Mouse (Mus musculus) stomach, embryonic 16.5 days (tissue): ENCODE results near the gene Vav2. TPM values are rescaled to one million over a fixed set of nuclear protein-coding genes. Genes with fewer than 3 reads are reported as not detected.
A peak's percentile ranks its signal among the peaks of the same experiment; 100 is the strongest.

Source experiments
- ATAC-seq: fragments of 200-750 bp; cut with Nextera tagmentation; 2 replicates; pipeline ENCODE4 v1.8.0; 2017; ENCODE audit warnings: moderate number of reproducible peaks, moderate TSS enrichment; ENCODE audit not compliant: insufficient read depth, low FRiP score
- H3K27ac ChIP-seq: fragments of 300-500 bp; sonication (generic); 2 replicates; pipeline ENCODE4 v1.5.1; 2014; ENCODE audit warnings: low read length
- H3K27me3 ChIP-seq: fragments of 300-500 bp; sonication (generic); 2 replicates; pipeline ENCODE4 v1.6.1; 2014; ENCODE audit warnings: low read length, control low read depth, mixed read lengths; ENCODE audit not compliant: control insufficient read depth, insufficient read depth
- H3K36me3 ChIP-seq: fragments of 300-500 bp; sonication (generic); 2 replicates; pipeline ENCODE4 v1.6.1; 2014; ENCODE audit warnings: low read length; ENCODE audit not compliant: control insufficient read depth, insufficient read depth
- H3K4me1 ChIP-seq: fragments of 300-500 bp; sonication (generic); 2 replicates; pipeline ENCODE4 v1.6.1; 2014; ENCODE audit warnings: low read length, control low read depth, mixed read lengths; ENCODE audit not compliant: control insufficient read depth, insufficient read depth
- H3K4me2 ChIP-seq: fragments of 300-500 bp; sonication (generic); 2 replicates; pipeline ENCODE4 v1.6.1; 2014; ENCODE audit warnings: low read depth, low read length, mixed read lengths
- H3K4me3 ChIP-seq: fragments of 300-500 bp; sonication (generic); replicated peaks from 2 replicates; pipeline ENCODE4 v1.5.1; 2014; ENCODE audit warnings: mild to moderate bottlenecking, low read length
- H3K9ac ChIP-seq: fragments of 300-500 bp; sonication (generic); 2 replicates; pipeline ENCODE4 v1.6.1; 2014; ENCODE audit warnings: low read length
- H3K9me3 ChIP-seq: fragments of 300-500 bp; sonication (generic); replicated peaks from 2 replicates; pipeline ENCODE4 v1.6.1; 2016; ENCODE audit warnings: low read length, control low read depth; ENCODE audit not compliant: control insufficient read depth
- WGBS: fragments of 180-500 bp; shearing (Covaris S2); extraction: QIAGEN DNeasy Blood & Tissue Kit; methylation state at CpG from one replicate; pipeline ENCODE4 v1.1.7; 2014; 5-methylcytosine and 5-hydroxymethylcytosine counted together
- polyA plus RNA-seq: library from polyadenylated mRNA; unstranded; fragments of >200 nt; fragmentation: Nextera tagmentation; extraction: Ambion mirVana; gene quantifications from 2 replicates; pipeline ENCODE4 v1.2.1, GENCODE M21; 2015

Gene Vav2
- polyA plus RNA-seq, 1 experiment from 2014 or later, result 6.8 TPM

DNA sequence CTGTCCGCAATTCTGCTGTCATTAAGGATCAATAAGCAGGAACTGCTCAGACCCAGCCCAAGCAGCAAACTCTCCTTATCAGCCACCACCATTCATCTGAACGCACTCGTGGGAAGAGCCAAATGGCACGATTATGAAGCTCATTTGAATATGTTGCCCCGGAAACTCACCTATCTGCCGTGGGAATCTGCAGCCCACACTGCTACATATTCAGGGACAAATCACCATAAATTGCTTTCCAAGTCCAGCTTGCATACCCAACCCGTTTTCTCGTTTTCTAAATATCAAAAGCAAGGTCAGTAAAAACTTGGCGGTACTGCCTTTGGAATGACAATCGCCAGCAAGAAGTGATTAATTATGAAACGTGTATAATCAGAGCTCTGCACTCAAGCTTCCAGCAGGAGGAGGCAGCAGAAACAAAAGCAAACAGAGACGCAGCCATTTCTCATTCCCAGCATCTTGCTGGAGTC is 82.8 kb downstream of the Vav2 start:
- Histone ChIP-seq H3K27ac (no peak overlapping the region), H3K4me2 (peak overlapping the region; percentile 21; the same call in 1 of the 2 replicates), H3K9ac (no peak overlapping the region), H3K4me3 (no peak overlapping the region), H3K4me1 (peaks cover 8% of the 10 kb centered on the region), H3K27me3 (no peaks in the 10 kb centered on the region), H3K36me3 (no peaks in the 10 kb centered on the region), H3K9me3 (no peaks in the 10 kb centered on the region)
- ATAC-seq, result no peak
- 26% methylated on average over 12 of the region's 12 CpGs for WGBS

DNA sequence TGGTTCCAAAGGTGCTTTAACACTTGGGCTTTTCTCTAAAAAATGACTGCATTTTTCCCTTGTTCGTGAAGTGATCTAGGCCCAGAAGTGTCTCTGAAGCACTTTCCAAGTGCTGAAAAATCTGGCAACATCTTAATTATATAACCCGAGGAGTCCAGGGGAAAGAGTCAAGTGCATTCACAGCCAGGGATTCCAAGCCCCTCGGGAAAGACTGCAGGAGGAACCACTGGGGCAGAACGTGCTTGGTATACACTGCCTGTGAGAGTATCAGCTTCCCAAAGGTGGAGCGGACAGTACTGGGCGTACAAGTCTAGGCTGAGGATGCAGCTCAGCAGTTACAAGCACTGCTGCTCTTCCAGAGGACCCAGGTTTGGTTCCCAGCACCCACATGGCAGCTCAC is 86.2 kb downstream of the Vav2 start:
- H3K9ac ChIP-seq, result no peak overlapping the region
- H3K4me3 ChIP-seq, result no peak overlapping the region
- H3K36me3 ChIP-seq, result no peaks in the 10 kb centered on the region
- H3K9me3 ChIP-seq, result no peaks in the 10 kb centered on the region
- no peak overlapping the region for H3K4me2 ChIP-seq
- peaks cover 22% of the 10 kb centered on the region for H3K4me1 ChIP-seq
- ATAC-seq, result no peak
- H3K27ac ChIP-seq, result no peak overlapping the region
- no peaks in the 10 kb centered on the region for H3K27me3 ChIP-seq
- WGBS, result 87% methylated on average over 6 of the region's 6 CpGs

DNA sequence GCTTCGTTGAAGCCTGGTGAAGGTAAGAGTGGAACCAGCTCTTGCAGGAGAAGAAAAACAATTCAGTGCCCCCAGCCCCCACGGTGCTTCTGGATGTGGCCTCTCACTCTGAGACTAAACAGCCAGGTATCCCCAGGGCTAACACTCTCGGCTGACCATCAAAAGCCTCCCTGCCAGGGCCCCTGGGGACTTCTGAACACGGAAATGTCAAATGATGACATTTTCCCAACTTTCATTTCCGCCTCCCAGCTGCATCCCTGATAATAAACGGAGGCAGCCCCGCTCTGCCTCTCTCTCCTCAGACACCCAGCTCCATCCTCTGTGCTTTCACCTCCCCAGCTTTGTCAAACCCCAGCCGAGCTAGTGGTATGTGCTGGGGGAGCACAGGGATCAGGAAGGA is 87.8 kb downstream of the Vav2 start:
- H3K9me3 ChIP-seq, result no peaks in the 10 kb centered on the region
- H3K9ac ChIP-seq, result no peak overlapping the region
- 37% methylated on average over 8 of the region's 8 CpGs for WGBS
- H3K4me1 ChIP-seq, result peaks cover 19% of the 10 kb centered on the region
- no peak overlapping the region for H3K27ac ChIP-seq
- H3K27me3 ChIP-seq, result no peaks in the 10 kb centered on the region
- ATAC-seq, result no peak
- no peak overlapping the region for H3K4me2 ChIP-seq
- no peaks in the 10 kb centered on the region for H3K36me3 ChIP-seq
- no peak overlapping the region for H3K4me3 ChIP-seq

DNA sequence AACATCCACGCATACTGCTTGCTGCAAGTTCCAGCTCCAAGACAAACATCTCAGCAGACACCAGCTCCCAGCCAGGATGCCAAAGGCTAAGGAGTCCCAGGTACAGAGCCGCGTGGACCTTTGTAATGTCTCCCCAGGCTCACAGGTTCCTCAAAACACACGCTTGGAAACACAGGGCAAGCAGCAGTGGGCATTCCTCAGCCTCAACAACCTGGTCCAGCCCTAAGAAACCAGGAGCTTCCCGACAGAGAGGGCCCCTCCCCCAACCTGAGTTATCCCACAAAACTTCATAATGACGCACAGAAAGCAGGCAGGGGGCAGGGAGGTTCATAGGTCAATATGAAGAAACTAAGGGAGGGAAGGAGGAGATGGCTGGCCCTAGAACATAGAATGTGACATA is 89.6 kb downstream of the Vav2 start:
- WGBS, result 68% methylated on average over 6 of the region's 6 CpGs
- Histone ChIP-seq H3K27ac (no peak overlapping the region), H3K4me2 (no peak overlapping the region), H3K9me3 (no peaks in the 10 kb centered on the region), H3K4me3 (no peak overlapping the region), H3K4me1 (peaks cover 14% of the 10 kb centered on the region; the same call in 1 of the 2 replicates), H3K27me3 (no peaks in the 10 kb centered on the region), H3K9ac (no peak overlapping the region), H3K36me3 (no peaks in the 10 kb centered on the region)
- no peak for ATAC-seq

DNA sequence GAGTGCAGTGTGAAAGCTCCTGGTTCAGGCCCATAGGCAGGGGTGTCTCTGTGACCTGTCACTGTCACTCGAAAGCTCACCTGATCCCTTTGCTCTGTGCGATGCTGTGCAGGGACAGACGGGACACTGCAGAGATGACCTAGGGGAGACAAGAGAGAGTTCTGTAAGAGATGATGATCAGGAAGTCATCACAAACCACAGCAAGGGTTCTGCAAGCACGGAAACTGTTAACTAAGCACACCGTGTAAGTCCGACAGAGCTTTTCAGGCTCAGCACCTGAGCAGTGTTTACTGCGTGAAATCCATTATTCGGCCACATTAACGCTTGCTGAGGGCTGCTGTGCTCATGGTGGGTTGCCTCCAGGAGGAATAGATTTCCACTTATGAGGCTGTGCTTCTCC is 90.2 kb downstream of the Vav2 start:
- Histone ChIP-seq H3K4me2 (no peak overlapping the region), H3K36me3 (no peaks in the 10 kb centered on the region), H3K4me3 (no peak overlapping the region), H3K9me3 (no peaks in the 10 kb centered on the region), H3K9ac (no peak overlapping the region), H3K27me3 (no peaks in the 10 kb centered on the region), H3K27ac (no peak overlapping the region), H3K4me1 (peaks cover 17% of the 10 kb centered on the region; the same call in 1 of the 2 replicates)
- WGBS, result 78% methylated on average over 9 of the region's 9 CpGs
- ATAC-seq, result no peak

DNA sequence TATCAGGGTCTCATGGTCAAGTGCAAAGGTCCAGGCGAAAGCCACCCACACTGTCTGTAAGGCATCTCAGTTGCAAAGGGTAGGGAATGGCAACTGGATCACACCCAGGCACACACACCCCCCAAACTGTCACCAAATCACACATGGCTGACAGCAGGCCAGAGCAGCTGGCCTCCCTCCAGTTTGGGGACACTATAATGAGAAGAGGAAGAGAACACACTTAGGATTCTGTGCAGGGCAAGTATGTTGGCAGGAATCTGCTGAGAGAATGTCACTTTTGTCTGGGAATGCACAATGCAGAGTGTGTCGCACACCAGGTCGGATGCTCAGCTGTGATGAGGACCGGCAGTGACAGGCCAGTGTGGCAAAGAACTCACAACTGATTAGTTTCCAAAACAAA is 92.0 kb downstream of the Vav2 start:
- no peaks in the 10 kb centered on the region for H3K9me3 ChIP-seq

DNA sequence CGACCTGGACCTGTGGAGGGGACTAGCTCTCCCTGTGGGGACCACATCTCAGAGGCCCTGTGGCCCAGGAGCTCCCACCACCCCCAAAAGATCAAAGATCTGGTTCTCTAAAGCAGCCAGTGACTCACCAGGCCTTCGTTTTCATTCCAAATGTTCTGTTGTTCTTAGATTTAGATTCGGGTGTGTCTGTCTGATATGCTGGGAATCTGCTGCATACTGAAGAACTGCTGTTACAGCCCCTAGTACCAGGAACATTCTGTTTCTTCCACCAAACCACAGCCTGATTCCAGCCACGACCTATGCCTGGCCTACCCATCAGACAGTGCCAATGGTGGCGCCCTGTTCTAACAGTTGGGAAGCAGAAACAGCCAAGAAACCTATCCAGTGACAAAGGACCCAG is 95.3 kb downstream of the Vav2 start:
- WGBS, result 62% methylated on average over 5 of the region's 5 CpGs
- H3K4me3 ChIP-seq, result no peak overlapping the region
- H3K9ac ChIP-seq, result no peak overlapping the region
- H3K4me2 ChIP-seq, result no peak overlapping the region
- H3K27ac ChIP-seq, result no peak overlapping the region
- no peaks in the 10 kb centered on the region for H3K9me3 ChIP-seq
- H3K27me3 ChIP-seq, result no peaks in the 10 kb centered on the region
- peaks cover 26% of the 10 kb centered on the region for H3K4me1 ChIP-seq
- ATAC-seq, result no peak
- H3K36me3 ChIP-seq, result no peaks in the 10 kb centered on the region

More for the DNA sequence above, 92.0 kb downstream of the Vav2 start:
- no peak for ATAC-seq
- Histone ChIP-seq H3K36me3 (no peaks in the 10 kb centered on the region), H3K27me3 (no peaks in the 10 kb centered on the region), H3K4me3 (no peak overlapping the region), H3K4me1 (peaks cover 19% of the 10 kb centered on the region; the same call in 1 of the 2 replicates), H3K9ac (no peak overlapping the region), H3K27ac (no peak overlapping the region), H3K4me2 (no peak overlapping the region)
- WGBS, result 84% methylated on average over 4 of the region's 4 CpGs

DNA sequence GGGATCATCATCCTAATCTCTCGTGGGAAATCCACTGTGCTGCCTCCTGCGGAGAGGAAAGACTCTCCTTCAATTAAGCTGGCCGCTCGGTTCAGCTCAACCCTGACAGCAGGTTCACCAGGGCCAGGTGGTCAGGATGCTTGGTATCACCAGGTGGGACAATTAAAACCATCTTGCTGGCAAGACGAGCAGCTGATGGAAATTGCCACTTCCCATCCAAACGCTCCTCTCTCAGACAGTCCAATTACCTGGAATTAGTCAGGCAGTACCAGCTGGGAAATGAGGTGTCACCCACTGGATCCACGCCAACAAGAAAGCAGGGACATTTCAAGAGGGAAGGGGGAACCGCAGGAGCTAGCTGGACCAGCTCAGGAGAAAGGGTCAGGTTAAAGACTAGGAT is 96.4 kb downstream of the Vav2 start:
- Histone ChIP-seq H3K27me3 (no peaks in the 10 kb centered on the region), H3K4me3 (no peak overlapping the region), H3K27ac (no peak overlapping the region), H3K9ac (no peak overlapping the region), H3K36me3 (no peaks in the 10 kb centered on the region), H3K4me2 (no peak overlapping the region), H3K4me1 (peaks cover 29% of the 10 kb centered on the region), H3K9me3 (no peaks in the 10 kb centered on the region)
- ATAC-seq, result no peak
- WGBS, result 73% methylated on average over 8 of the region's 8 CpGs

DNA sequence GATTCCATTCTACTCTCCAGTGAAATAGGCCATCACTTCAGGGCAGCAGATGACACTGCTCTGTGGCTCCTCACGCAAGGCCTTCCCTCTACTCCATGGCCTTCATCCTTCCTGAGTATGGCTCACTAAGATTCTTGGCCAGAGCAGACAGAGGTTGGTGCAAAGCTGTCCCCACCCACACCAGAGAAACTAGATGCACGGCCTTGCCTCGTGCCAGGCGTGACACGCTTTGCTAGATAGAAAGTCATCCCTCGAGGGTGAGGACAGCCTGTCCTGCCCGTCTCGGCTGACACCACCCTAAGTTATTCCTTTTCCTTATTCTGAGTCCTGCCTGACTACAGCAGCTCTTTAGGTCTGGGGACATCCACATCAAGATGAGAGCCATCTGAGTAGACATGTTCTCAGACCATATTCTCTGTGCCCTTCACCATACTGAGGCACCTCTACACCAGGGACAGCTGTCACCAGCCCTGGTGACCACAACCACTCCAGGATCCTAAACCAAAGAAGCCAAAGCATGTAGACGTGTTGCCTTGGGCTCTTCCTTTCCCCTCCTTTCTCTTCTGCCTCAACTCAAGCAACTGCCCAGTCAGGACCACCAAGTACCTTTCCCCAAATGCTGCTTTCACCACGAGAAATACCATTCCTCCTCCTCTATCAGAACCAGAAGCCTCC is 97.3 kb downstream of the Vav2 start:
- Histone ChIP-seq H3K27me3 (no peaks in the 10 kb centered on the region), H3K9ac (no peak overlapping the region), H3K9me3 (no peaks in the 10 kb centered on the region), H3K4me1 (peaks cover 35% of the 10 kb centered on the region), H3K4me2 (no peak overlapping the region), H3K36me3 (no peaks in the 10 kb centered on the region), H3K4me3 (no peak overlapping the region), H3K27ac (0 out of 2 replicates have a peak overlapping the region, but pooled peaks have one; percentile 2)
- no peak for ATAC-seq
- WGBS, result 82% methylated on average over 10 of the region's 10 CpGs
